Mouse (Mus musculus): ENCODE results near the gene Shank2.
A peak's percentile ranks its signal among the peaks of the same experiment; 100 is the strongest.

The Shank2 gene

GRCm38 (mm10) chr7:144425953-144426352, 424.2 kb downstream of the Shank2 start:
- peak; percentile 20 for DNase-seq (ENCODE audit: low spot score)

- no peak for DNase-seq (ENCODE audit: low spot score)
Measured at GRCm38 (mm10) chr7:144426594-144426993, 424.9 kb downstream of the Shank2 start.

GRCm38 (mm10) chr7:144427460-144427859, 425.7 kb downstream of the Shank2 start:
- DNase-seq (ENCODE audit: low spot score): no peak

- DNase-seq (ENCODE audit: low spot score): no peak
Measured at GRCm38 (mm10) chr7:144432920-144433319, 431.2 kb downstream of the Shank2 start.

GRCm38 (mm10) chr7:144438811-144439210, 437.1 kb downstream of the Shank2 start:
- DNase-seq (ENCODE audit: low spot score): no peak

- DNase-seq (ENCODE audit: low spot score): no peak
Measured at GRCm38 (mm10) chr7:144441466-144441865, 439.7 kb downstream of the Shank2 start.

GRCm38 (mm10) chr7:144441976-144442375, 440.2 kb downstream of the Shank2 start:
- DNase-seq (ENCODE audit: low spot score): no peak

GRCm38 (mm10) chr7:144444788-144445187, 443.1 kb downstream of the Shank2 start:
- DNase-seq (ENCODE audit: low spot score): peak; percentile 25

- peak; percentile 39 for DNase-seq (ENCODE audit: low spot score)
Measured at GRCm38 (mm10) chr7:144447146-144447545, 445.4 kb downstream of the Shank2 start.

GRCm38 (mm10) chr7:144448186-144448585, 446.5 kb downstream of the Shank2 start:
- no peak for DNase-seq (ENCODE audit: low spot score)

- DNase-seq (ENCODE audit: low spot score): peak; percentile 82
Measured at GRCm38 (mm10) chr7:144449637-144450570, 448.2 kb downstream of the Shank2 start.

GRCm38 (mm10) chr7:144450661-144451060, 448.9 kb downstream of the Shank2 start:
- no peak for DNase-seq (ENCODE audit: low spot score)

- DNase-seq (ENCODE audit: low spot score): no peak
Measured at GRCm38 (mm10) chr7:144458881-144459280, 457.2 kb downstream of the Shank2 start.

GRCm38 (mm10) chr7:144461246-144461902, 459.6 kb downstream of the Shank2 start:
- no peak for DNase-seq (ENCODE audit: low spot score)

- no peak for DNase-seq (ENCODE audit: low spot score)
Measured at GRCm38 (mm10) chr7:144462577-144462976, 460.8 kb downstream of the Shank2 start.

- no peak for DNase-seq (ENCODE audit: low spot score)
Measured at GRCm38 (mm10) chr7:144468741-144469140, 467.0 kb downstream of the Shank2 start.

- peak; percentile 35 for DNase-seq (ENCODE audit: low spot score)
Measured at GRCm38 (mm10) chr7:144469181-144469641, 467.5 kb downstream of the Shank2 start.

- no peak for DNase-seq (ENCODE audit: low spot score)
Measured at GRCm38 (mm10) chr7:144469908-144470544, 468.3 kb downstream of the Shank2 start.

- DNase-seq (ENCODE audit: low spot score): peak; percentile 91
Measured at GRCm38 (mm10) chr7:144470545-144471059, 468.9 kb downstream of the Shank2 start, which contains the start of gene Cttn. Cttn (minus strand) TSS chr7:144471009.

- no peak for DNase-seq (ENCODE audit: low spot score)
Measured at GRCm38 (mm10) chr7:144471103-144471502, 469.4 kb downstream of the Shank2 start.

GRCm38 (mm10) chr7:144473486-144473885, 471.8 kb downstream of the Shank2 start:
- no peak for DNase-seq (ENCODE audit: low spot score)

Measured in lung, postnatal 25 days (tissue).